Mouse (Mus musculus) CD4-positive helper T cell, adult 2 months (primary cell): ENCODE data around the gene 1700067P10Rik.

Source experiments
- DNase-seq: peaks from one replicate; pipeline ENCODE4 v3.0.0-alpha.2; 2012; ENCODE audit warnings: low read depth, missing footprints, low spot score

Gene 1700067P10Rik

DNA sequence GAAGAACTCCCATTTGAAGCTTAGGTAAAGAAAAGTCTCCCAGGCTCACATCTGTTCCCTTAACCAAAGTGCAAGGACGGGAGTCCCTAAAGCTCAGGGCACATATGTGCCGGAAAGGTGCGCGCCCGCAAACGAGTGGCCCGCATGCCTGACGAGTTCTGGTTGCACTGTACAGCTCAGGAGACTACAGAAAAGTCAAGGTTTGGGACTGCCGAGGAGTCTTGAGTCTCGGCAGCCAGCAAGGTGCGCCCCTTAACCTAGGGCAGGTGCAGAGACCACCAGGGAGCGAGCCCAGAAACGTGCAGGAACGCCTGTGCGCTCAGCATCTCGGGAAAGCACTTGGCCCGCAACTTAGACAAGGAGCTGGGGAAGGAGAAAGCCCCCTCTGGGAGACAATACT, 7.2 kb downstream of the 1700067P10Rik start:
- DNase-seq, result peak; percentile 6

GRCm38 (mm10) chr17:48097011-48097742, 8.1 kb downstream of the 1700067P10Rik start:
- DNase-seq, result peak; percentile 64

DNA sequence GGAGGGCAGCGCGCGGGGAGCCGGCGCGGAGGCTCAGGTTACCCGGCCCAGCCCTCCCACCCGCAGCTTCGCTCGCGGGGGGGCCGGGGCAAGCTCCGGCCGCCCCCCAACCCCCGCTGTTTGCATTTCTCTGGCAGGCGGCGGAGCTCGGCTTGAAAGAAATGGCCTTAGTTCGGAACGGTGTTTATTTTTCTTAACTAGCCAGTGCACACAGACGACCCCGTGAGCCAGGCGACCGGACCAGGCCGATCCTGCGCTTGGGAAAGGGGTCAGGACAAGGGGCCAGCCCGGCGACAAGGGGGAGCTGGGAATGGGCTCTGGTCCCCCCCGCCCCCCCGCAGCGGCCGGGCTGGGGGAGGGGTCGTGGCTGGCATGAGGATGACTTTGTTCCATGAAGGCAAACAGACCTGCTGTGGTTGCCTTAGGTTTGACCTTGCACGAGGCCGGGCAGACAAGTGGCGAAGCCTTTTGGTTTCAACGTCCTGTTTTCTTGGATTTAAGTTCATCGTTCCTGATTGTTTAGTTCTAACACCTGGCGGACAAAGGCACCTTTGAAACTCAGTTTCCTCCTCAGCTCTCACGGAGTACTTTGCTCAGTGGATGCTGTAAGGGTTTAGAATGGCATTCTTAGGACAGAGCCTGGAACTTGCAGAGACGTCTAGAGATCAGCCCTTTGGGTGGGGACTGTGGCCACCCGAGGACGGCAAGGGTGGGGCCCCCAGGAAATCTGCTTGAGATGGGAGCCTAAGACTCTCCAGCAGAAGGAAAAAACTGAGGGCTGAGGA, 8.8 kb downstream of the 1700067P10Rik start:
- peak; percentile 5 for DNase-seq

DNA sequence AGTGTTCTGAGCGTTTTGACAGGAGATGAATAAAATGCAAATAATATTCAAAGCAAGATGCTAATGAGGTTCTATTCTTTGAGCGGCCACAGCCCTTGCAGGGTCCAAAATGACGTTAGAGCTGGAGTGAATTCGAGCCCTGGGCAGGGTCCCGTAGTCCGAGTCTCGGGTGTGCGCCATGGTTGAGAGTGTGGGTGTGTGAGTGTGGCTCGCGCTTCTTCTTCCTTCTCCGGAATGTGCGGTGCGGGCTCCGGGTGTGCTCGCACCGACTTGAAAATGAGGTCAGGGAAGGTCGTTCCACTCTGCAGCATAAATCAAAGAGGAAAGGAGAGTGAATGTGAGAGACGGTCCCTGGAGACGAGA, 9.4 kb downstream of the 1700067P10Rik start:
- DNase-seq, result peak; percentile 10

- DNase-seq, result no peak
Observed at GRCm38 (mm10) chr17:48099312-48099711, 10.2 kb downstream of the 1700067P10Rik start.

DNA sequence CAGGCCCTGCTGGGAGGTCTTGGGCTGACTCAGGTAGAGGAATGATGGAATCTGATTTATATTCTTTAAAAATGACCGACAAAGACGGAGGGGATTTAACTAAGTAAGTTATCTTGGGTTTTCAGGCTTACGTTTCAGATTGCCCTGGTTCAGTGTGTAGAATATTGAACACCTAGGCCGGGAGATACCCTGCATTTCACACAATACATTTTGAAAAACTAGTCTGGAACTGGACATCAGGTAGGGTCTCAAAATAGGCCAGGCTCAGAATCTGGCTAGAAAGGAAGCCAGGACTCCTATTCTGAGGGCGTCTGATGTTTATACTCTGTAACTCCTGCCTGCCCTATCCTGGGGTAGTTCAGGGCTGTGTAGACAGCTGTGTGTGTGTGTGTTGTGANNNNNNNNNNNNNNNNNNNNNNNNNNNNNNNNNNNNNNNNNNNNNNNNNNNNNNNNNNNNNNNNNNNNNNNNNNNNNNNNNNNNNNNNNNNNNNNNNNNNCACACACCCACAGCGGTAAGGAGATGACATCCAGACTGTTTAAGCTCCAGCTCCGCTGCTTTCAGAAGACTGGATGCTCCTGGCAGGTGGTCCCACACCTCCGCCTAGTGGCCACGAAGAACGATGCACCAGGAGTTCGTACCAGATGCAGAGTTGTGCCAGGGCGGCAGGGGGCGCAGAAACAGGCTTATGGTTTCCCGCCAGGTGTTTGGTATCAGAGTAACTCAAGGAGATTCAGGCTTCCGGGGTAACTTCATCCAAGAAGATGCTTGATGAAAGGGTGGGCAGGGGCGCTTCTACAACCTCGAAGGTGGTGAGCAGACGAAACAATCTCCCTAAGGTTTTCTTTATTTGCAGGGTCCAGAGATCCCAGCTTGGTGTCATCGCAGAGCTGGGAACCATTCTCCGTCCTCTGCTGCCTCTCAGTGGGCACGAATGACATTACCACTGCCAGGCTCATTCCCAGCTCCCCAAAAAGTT, 11.6 kb downstream of the 1700067P10Rik start:
- DNase-seq, result peak; percentile 84

DNA sequence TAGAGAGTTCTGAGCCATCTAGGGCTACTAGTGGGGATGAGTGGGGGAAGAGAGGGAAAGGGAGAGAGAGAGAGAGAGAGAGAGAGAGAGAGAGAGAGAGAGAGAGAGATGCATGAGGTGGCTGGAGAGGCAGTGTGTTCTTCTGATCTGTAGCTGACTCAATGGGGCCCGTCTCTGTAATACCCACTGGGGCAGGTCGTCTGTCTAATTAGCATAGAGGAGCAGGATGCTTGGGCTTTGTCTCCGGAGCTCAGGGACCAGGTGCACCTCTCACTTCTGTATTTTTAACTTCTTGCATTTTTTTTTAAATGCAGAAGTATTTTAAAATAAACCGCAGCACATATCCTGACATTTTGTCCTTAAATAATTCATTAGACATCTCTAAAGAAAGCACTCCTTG, 18.2 kb downstream of the 1700067P10Rik start:
- DNase-seq, result no peak

- DNase-seq, result no peak
Observed at GRCm38 (mm10) chr17:48107862-48108261, 18.7 kb downstream of the 1700067P10Rik start.

DNA sequence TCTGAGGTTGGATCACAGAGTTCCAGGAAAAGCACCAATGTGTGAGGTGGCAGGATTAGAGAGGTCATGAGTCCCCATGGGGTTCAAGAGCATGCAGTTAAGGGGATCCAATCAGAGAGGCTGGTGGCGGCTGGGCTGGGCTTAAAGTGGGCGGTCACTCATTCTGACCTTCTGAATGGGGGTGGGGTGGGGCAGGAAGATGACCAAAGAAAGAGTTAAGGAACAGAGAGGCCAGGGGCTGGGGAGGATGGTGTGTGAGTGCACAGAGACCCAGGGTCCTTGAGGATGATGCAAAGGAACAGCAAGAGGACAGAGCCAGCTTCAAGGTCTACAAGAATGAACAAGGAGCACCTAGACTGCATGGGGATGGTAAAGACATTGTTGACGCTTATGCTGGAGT, 19.4 kb downstream of the 1700067P10Rik start:
- no peak for DNase-seq

DNA sequence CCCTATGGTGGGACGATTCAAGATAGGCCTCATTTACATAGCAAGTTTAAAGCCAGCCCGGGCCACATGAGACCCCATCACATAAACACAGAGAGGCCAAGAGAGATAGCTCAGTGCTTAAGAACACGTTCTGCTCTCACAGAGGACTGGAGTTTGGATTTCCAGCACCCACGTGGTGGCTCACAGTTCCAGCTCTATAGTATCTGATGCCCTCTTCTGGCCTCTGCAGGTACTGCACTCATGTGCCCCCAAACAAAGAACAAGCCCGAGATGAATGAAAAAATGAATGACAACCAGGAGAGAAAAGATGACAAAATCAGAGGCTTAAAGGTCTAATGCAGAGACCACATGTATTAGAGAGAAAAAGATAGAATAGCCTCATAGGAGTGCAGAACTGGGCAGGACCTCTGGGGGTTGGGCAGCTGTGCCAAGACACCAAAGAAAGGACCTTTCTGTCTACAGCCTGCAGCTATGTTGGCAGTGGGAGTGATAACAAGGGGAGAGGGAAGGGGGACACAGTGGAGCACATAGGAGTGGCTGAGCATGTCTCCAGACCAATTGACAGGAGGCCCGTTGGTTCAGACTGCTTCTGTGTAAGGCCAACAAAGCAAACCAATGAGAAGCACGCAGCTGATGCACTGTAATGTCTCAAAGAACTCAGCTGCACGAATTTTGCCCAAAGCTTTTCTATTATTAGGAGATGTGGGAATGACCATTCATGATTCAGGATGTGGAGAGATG, 21.6 kb downstream of the 1700067P10Rik start:
- DNase-seq, result peak; percentile 44

- no peak for DNase-seq
Observed at GRCm38 (mm10) chr17:48118570-48118969, 29.5 kb downstream of the 1700067P10Rik start.

DNA sequence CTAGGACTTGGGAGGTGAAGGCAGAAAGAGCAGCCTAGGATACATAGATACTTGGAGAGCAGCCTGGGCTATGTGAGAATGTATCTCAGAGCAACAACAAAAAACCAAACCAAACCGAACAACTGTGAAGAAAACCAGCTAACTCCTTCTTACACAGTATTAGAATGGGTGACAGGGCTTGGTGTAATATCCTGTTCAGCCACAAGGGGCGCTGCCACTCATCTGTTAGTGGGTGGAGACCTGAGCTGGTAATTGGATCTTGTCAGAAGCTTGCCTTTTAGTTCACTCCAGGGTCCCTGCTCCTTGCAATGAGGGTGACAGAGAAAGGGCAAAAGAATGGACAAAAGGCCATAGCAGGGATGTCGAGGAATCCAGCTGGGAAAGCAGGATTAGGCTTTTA, 30.5 kb downstream of the 1700067P10Rik start:
- DNase-seq, result peak; percentile 49

DNA sequence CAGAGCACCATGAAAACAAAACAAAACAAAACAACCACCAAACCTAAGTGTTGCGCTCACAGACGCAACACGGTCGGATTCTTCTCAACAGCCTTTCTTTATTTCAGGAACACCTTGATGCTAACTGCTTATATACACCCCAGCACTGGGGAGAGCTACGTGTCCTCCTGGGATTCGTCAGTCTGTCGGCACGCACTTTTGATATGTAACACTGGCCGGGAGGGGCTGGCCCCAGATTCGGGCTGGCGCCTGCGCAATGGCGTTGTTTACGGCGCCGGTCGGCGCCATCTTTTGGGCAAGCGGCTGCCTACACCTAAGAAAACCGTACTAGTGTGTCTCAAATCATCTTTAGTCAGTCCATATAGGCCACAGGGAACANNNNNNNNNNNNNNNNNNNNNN, 31.3 kb downstream of the 1700067P10Rik start:
- DNase-seq, result no peak

- DNase-seq, result no peak
Observed at GRCm38 (mm10) chr17:48132810-48133209, 43.7 kb downstream of the 1700067P10Rik start.
